Mouse (Mus musculus): Measurements from ENCODE around the gene F13a1.

GRCm38 (mm10) chr13:36962926-36963325 is 87.1 kb downstream of the F13a1 start:
- TF ChIP-seq EP300 (IDR thresholded peaks at IDR 0.05; ENCODE audit: low read depth), result no peak
- no peak for TF ChIP-seq CTCF (IDR thresholded peaks at IDR 0.05; ENCODE audit: low read depth)
